Mouse (Mus musculus) neural tube, embryonic 12.5 days (tissue): ENCODE measurements around the gene Nxn. TPM values are rescaled to one million over a fixed set of nuclear protein-coding genes. Genes with fewer than 3 reads are reported as not detected.

ENCODE experiments used
- ATAC-seq: fragments of 200-750 bp; cut with Nextera tagmentation; 2 replicates; pipeline ENCODE4 v1.8.0; 2017; ENCODE audit warnings: low read depth, mild to moderate bottlenecking, moderate TSS enrichment, moderate library complexity; ENCODE audit not compliant: low FRiP score
- H3K27ac ChIP-seq: fragments of 300-500 bp; sonication (generic); 2 replicates; pipeline ENCODE4 v1.5.1; 2016
- H3K27me3 ChIP-seq: fragments of 300-500 bp; sonication (generic); replicated peaks from 2 replicates; pipeline ENCODE4 v1.6.1; 2016; ENCODE audit warnings: mild to moderate bottlenecking
- H3K36me3 ChIP-seq: fragments of 300-500 bp; sonication (generic); 2 replicates; pipeline ENCODE4 v1.6.1; 2016; ENCODE audit warnings: mild to moderate bottlenecking
- H3K4me1 ChIP-seq: fragments of 300-500 bp; sonication (generic); 2 replicates; pipeline ENCODE4 v1.6.1; 2016
- H3K4me2 ChIP-seq: fragments of 300-500 bp; sonication (generic); replicated peaks from 2 replicates; pipeline ENCODE4 v1.6.1; 2016; ENCODE audit warnings: mild to moderate bottlenecking
- H3K4me3 ChIP-seq: fragments of 300-500 bp; sonication (generic); 2 replicates; pipeline ENCODE4 v1.5.1; 2016
- H3K9ac ChIP-seq: fragments of 300-500 bp; sonication (generic); 2 replicates; pipeline ENCODE4 v1.6.1; 2016; ENCODE audit warnings: mild to moderate bottlenecking
- H3K9me3 ChIP-seq: fragments of 300-500 bp; sonication (generic); 2 replicates; pipeline ENCODE4 v1.6.1; 2016; ENCODE audit warnings: mild to moderate bottlenecking
- WGBS: fragments of 180-500 bp; shearing (Covaris S2); methylation state at CpG from one replicate; pipeline ENCODE4 v1.1.7; 2016; 5-methylcytosine and 5-hydroxymethylcytosine counted together
- polyA plus RNA-seq: library from polyadenylated mRNA; unstranded; fragments of >200 nt; fragmentation: Nextera tagmentation; extraction: Ambion mirVana; gene quantifications from 2 replicates; pipeline ENCODE4 v1.2.1, GENCODE M21; 2016

The Nxn gene
- polyA plus RNA-seq, 1 experiment from 2014 or later: 64.4 TPM

GRCm38 (mm10) chr11:76322081-76322480, 76.9 kb downstream of the Nxn start:
- Histone ChIP-seq H3K4me1 (peaks cover 38% of the 10 kb centered on the region), H3K4me3 (no peak overlapping the region), H3K4me2 (no peak overlapping the region), H3K27me3 (no peaks in the 10 kb centered on the region), H3K36me3 (no peaks in the 10 kb centered on the region), H3K27ac (no peak overlapping the region), H3K9ac (no peak overlapping the region), H3K9me3 (no peaks in the 10 kb centered on the region)
- ATAC-seq: no peak
- WGBS: 83% methylated on average over 1 of the region's 1 CpGs

DNA sequence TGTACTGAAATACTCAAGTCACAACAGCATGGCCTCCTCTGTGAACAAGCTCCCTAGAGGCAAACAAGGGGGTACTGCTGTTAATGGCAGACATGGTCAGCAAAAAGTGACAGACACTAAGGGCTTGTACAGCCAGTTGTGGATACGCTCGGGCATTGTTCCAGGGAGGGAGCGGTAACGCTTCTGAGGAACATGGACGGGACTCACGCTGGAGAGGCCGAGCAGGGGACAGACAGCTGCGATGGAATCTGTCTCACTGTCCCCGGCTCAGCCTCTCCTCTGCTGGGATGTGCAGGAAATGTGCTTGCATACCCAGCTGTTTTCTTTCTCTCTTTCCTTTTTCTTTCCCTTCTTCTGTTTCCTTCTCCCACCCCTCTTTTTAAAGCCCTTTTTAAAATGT, 78.5 kb downstream of the Nxn start:
- Histone ChIP-seq H3K9ac (no peak overlapping the region), H3K4me3 (no peak overlapping the region), H3K4me1 (peaks cover 36% of the 10 kb centered on the region), H3K27me3 (no peaks in the 10 kb centered on the region), H3K4me2 (no peak overlapping the region), H3K36me3 (no peaks in the 10 kb centered on the region), H3K27ac (no peak overlapping the region), H3K9me3 (no peaks in the 10 kb centered on the region)
- 85% methylated on average over 9 of the region's 9 CpGs for WGBS
- ATAC-seq: no peak

- no peaks in the 10 kb centered on the region for H3K9me3 ChIP-seq
- H3K36me3 ChIP-seq: no peaks in the 10 kb centered on the region
- H3K27me3 ChIP-seq: no peaks in the 10 kb centered on the region
- H3K9ac ChIP-seq: 0 out of 2 replicates have a peak overlapping the region, but pooled peaks have one; percentile 21
- no peak for ATAC-seq
- no peak overlapping the region for H3K27ac ChIP-seq
- H3K4me1 ChIP-seq: peaks cover 30% of the 10 kb centered on the region
- 71% methylated on average over 9 of the region's 9 CpGs for WGBS
- no peak overlapping the region for H3K4me3 ChIP-seq
- H3K4me2 ChIP-seq: no peak overlapping the region
Measured at GRCm38 (mm10) chr11:76319714-76320435, 79.1 kb downstream of the Nxn start.

GRCm38 (mm10) chr11:76317904-76318303, 81.0 kb downstream of the Nxn start:
- ATAC-seq: no peak
- Histone ChIP-seq H3K4me3 (no peak overlapping the region), H3K9ac (no peak overlapping the region), H3K27me3 (no peaks in the 10 kb centered on the region), H3K27ac (no peak overlapping the region), H3K4me1 (peaks cover 20% of the 10 kb centered on the region), H3K36me3 (no peaks in the 10 kb centered on the region), H3K9me3 (no peaks in the 10 kb centered on the region), H3K4me2 (no peak overlapping the region)
- 68% methylated on average over 2 of the region's 2 CpGs for WGBS

- ATAC-seq: no peak
- WGBS: 90% methylated on average over 5 of the region's 5 CpGs
- H3K4me2 ChIP-seq: no peak overlapping the region
- no peak overlapping the region for H3K4me3 ChIP-seq
- no peak overlapping the region for H3K27ac ChIP-seq
- H3K4me1 ChIP-seq: peaks cover 27% of the 10 kb centered on the region
- H3K27me3 ChIP-seq: no peaks in the 10 kb centered on the region
- H3K36me3 ChIP-seq: no peaks in the 10 kb centered on the region
- H3K9me3 ChIP-seq: no peaks in the 10 kb centered on the region
- H3K9ac ChIP-seq: no peak overlapping the region
Measured at GRCm38 (mm10) chr11:76315785-76316444, 83.0 kb downstream of the Nxn start.

DNA sequence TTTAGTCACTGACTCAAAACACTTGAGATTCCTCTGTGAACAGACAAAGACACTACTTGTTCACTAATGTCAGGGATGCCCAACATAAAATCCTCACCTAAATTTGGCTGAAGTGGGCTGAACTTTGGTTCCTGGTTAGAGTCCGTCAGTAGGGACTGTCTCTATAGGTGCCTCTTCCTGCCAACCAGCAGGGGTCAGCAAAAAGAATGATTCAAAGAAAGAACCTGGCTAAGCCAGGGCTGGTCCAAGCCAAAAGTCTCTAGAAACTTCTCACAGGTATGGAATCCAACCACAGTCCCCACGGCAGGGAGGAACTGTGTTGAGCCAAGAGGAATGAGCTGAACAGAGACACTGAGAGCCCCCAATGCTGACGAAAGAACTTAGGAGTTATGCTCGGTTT, 84.2 kb downstream of the Nxn start:
- 91% methylated on average over 4 of the region's 4 CpGs for WGBS
- H3K4me2 ChIP-seq: no peak overlapping the region
- no peaks in the 10 kb centered on the region for H3K27me3 ChIP-seq
- H3K27ac ChIP-seq: no peak overlapping the region
- no peaks in the 10 kb centered on the region for H3K9me3 ChIP-seq
- peaks cover 31% of the 10 kb centered on the region for H3K4me1 ChIP-seq
- H3K4me3 ChIP-seq: no peak overlapping the region
- H3K36me3 ChIP-seq: no peaks in the 10 kb centered on the region
- no peak for ATAC-seq
- no peak overlapping the region for H3K9ac ChIP-seq

GRCm38 (mm10) chr11:76314140-76314539, 84.8 kb downstream of the Nxn start:
- WGBS: 64% methylated on average over 6 of the region's 6 CpGs
- H3K27me3 ChIP-seq: no peaks in the 10 kb centered on the region
- H3K27ac ChIP-seq: no peak overlapping the region
- H3K4me3 ChIP-seq: no peak overlapping the region
- no peak overlapping the region for H3K9ac ChIP-seq
- ATAC-seq: no peak
- no peaks in the 10 kb centered on the region for H3K36me3 ChIP-seq
- H3K9me3 ChIP-seq: no peaks in the 10 kb centered on the region
- peaks cover 37% of the 10 kb centered on the region for H3K4me1 ChIP-seq
- H3K4me2 ChIP-seq: no peak overlapping the region

DNA sequence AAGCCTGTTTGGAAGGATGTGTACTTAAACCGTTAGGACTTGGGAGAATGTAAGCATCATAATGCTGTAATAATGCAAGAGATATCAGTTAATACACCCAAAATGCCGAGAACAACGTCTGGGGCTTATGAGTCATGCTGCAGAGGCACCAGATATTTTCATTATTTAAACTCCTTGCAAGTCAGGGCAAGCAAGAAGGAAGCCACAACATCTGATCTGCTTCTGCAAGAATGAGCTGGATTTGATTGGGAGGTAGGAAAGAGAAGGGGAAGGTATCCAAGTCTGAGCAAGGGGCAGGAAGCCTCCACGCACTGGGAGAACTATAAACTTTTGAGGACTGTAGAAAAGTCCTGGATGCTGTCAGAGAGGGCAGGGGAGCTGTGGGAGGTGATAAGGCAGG, 86.1 kb downstream of the Nxn start:
- H3K4me1 ChIP-seq: peaks cover 35% of the 10 kb centered on the region
- H3K4me2 ChIP-seq: no peak overlapping the region
- no peak overlapping the region for H3K4me3 ChIP-seq
- H3K27ac ChIP-seq: no peak overlapping the region
- no peaks in the 10 kb centered on the region for H3K27me3 ChIP-seq
- H3K9ac ChIP-seq: no peak overlapping the region
- no peaks in the 10 kb centered on the region for H3K9me3 ChIP-seq
- ATAC-seq: no peak
- 74% methylated on average over 4 of the region's 4 CpGs for WGBS
- H3K36me3 ChIP-seq: no peaks in the 10 kb centered on the region

DNA sequence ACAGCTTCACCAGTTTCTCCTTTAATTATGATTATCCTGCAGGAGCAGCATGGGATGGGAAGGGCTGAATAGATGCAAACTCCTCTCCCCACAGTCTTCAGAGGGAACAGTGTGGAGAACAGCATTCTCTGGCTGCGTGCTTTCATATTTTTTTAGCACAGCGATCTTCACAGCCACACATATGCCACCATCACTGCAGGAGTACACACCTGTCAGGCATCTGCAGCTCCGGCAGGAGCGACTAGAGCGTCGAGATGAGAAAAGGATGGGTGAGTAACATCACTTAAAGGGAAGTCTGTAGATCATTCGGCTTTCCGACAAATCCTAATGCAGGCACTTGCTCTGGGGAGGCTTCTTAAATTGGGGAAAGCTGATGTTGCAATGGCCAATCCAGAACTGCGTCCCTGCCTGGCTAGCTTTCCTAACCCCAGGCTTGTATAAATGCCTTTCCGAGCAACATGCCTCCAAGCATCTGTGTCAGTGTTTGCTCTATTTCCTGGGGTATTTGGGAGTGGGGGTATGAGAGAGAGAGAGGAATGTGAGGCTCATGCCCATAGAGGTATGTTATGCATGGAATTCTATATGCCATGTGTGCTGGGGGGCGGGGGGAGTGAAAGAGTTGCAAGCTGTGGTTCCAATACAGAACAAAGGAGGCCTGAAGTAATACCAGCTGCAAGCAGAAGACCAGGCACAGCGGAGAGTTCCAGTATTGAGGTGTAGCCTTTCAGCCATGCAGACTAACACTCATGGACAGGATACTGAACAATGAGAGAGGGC, 87.5 kb downstream of the Nxn start:
- no peaks in the 10 kb centered on the region for H3K27me3 ChIP-seq
- 78% methylated on average over 12 of the region's 12 CpGs for WGBS
- peaks cover 46% of the 10 kb centered on the region for H3K4me1 ChIP-seq
- ATAC-seq: no peak
- no peak overlapping the region for H3K4me2 ChIP-seq
- no peaks in the 10 kb centered on the region for H3K9me3 ChIP-seq
- no peak overlapping the region for H3K9ac ChIP-seq
- no peak overlapping the region for H3K4me3 ChIP-seq
- H3K27ac ChIP-seq: no peak overlapping the region
- H3K36me3 ChIP-seq: no peaks in the 10 kb centered on the region

- no peak overlapping the region for H3K4me3 ChIP-seq
- no peak overlapping the region for H3K27ac ChIP-seq
- H3K9ac ChIP-seq: no peak overlapping the region
- H3K27me3 ChIP-seq: no peaks in the 10 kb centered on the region
- H3K9me3 ChIP-seq: no peaks in the 10 kb centered on the region
- H3K4me2 ChIP-seq: no peak overlapping the region
- 57% methylated on average over 5 of the region's 5 CpGs for WGBS
- peaks cover 46% of the 10 kb centered on the region for H3K4me1 ChIP-seq
- ATAC-seq: no peak
- no peaks in the 10 kb centered on the region for H3K36me3 ChIP-seq
Measured at GRCm38 (mm10) chr11:76309868-76310267, 89.1 kb downstream of the Nxn start.

GRCm38 (mm10) chr11:76309072-76309471, 89.9 kb downstream of the Nxn start:
- Histone ChIP-seq H3K4me2 (no peak overlapping the region), H3K27ac (no peak overlapping the region), H3K9ac (no peak overlapping the region), H3K27me3 (no peaks in the 10 kb centered on the region), H3K4me1 (peaks cover 46% of the 10 kb centered on the region), H3K36me3 (no peaks in the 10 kb centered on the region), H3K4me3 (no peak overlapping the region), H3K9me3 (no peaks in the 10 kb centered on the region)
- no peak for ATAC-seq
- 28% methylated on average over 6 of the region's 6 CpGs for WGBS

- Histone ChIP-seq H3K4me2 (no peak overlapping the region), H3K9ac (no peak overlapping the region), H3K36me3 (no peaks in the 10 kb centered on the region), H3K9me3 (no peaks in the 10 kb centered on the region), H3K27me3 (no peaks in the 10 kb centered on the region), H3K27ac (no peak overlapping the region), H3K4me1 (peaks cover 47% of the 10 kb centered on the region), H3K4me3 (no peak overlapping the region)
- ATAC-seq: no peak
- 67% methylated on average over 4 of the region's 4 CpGs for WGBS
Measured at GRCm38 (mm10) chr11:76306769-76307168, 92.2 kb downstream of the Nxn start.
